Mouse (Mus musculus) midbrain, embryonic 14.5 days (tissue): ENCODE results near the gene Dexi. TPM values are rescaled to one million over a fixed set of nuclear protein-coding genes. Genes with fewer than 3 reads are reported as not detected.

ENCODE experiments used
- ATAC-seq: fragments of 200-750 bp; cut with Nextera tagmentation; 2 replicates; pipeline ENCODE4 v1.8.0; 2017; ENCODE audit warnings: moderate number of reproducible peaks, moderate library complexity; ENCODE audit not compliant: low FRiP score, low TSS enrichment
- DNase-seq: peaks from one replicate; pipeline ENCODE4 v3.0.0-alpha.2; 2015
- H3K27ac ChIP-seq: fragments of 300-500 bp; sonication (generic); replicated peaks from 2 replicates; pipeline ENCODE4 v1.5.1; 2014; ENCODE audit warnings: mild to moderate bottlenecking, low read depth, low read length, moderate library complexity
- H3K27me3 ChIP-seq: fragments of 300-500 bp; sonication (generic); 2 replicates; pipeline ENCODE4 v1.6.1; 2014; ENCODE audit warnings: low read length, control low read depth, mixed read lengths; ENCODE audit not compliant: control insufficient read depth, insufficient read depth
- H3K36me3 ChIP-seq: fragments of 300-500 bp; sonication (generic); 2 replicates; pipeline ENCODE4 v1.6.1; 2014; ENCODE audit warnings: low read length, control low read depth; ENCODE audit not compliant: control insufficient read depth, insufficient read depth
- H3K4me1 ChIP-seq: fragments of 300-500 bp; sonication (generic); 2 replicates; pipeline ENCODE4 v1.6.1; 2014; ENCODE audit warnings: mild to moderate bottlenecking, antibody characterized with exemption, low read length, control low read depth; ENCODE audit not compliant: control insufficient read depth, insufficient read depth
- H3K4me2 ChIP-seq: fragments of 300-500 bp; sonication (generic); 2 replicates; pipeline ENCODE4 v1.6.1; 2014; ENCODE audit warnings: mild to moderate bottlenecking, low read length, moderate library complexity
- H3K4me3 ChIP-seq: fragments of 300-500 bp; sonication (generic); replicated peaks from 2 replicates; pipeline ENCODE4 v1.5.1; 2014; ENCODE audit warnings: low read depth, low read length
- H3K9ac ChIP-seq: fragments of 300-500 bp; sonication (generic); replicated peaks from 2 replicates; pipeline ENCODE4 v1.6.1; 2014; ENCODE audit warnings: mild to moderate bottlenecking, low read length, moderate library complexity
- H3K9me3 ChIP-seq: fragments of 300-500 bp; sonication (generic); 2 replicates; pipeline ENCODE4 v1.6.1; 2016; ENCODE audit warnings: low read length, control low read depth, mixed read lengths; ENCODE audit not compliant: control insufficient read depth
- WGBS: fragments of 180-500 bp; shearing (Covaris S2); extraction: QIAGEN DNeasy Blood & Tissue Kit; methylation state at CpG from one replicate; pipeline ENCODE4 v1.1.7; 2014; 5-methylcytosine and 5-hydroxymethylcytosine counted together
- polyA plus RNA-seq: library from polyadenylated mRNA; unstranded; fragments of >200 nt; fragmentation: Nextera tagmentation; extraction: Ambion mirVana; gene quantifications from 2 replicates; pipeline ENCODE4 v1.2.1, GENCODE M21; 2014

The Dexi gene
- polyA plus RNA-seq, 1 experiment from 2014 or later, result 21.8 TPM

DNA sequence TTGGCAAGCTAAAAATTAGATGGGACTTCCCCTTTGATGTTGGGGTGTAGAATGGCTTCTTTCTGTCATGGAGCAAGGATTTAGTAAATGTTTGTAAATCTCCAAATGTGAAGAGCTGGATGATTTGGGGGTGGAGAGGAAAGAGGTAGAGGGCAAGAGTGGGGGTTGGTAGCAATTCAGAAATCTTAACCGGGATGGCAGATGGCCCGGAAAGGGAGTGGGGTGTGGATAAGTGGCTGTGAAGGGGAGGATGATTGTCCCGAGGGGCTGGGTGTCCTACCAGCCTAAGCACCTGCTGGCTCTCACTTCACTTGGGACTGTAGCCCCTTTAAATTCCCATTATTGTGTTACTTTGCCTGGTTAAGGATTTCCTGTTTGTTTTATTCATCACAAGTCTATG is 4.0 kb upstream of the Dexi start:
- Histone ChIP-seq H3K4me1 (peaks cover 18% of the 10 kb centered on the region), H3K4me3 (no peak overlapping the region), H3K27me3 (no peaks in the 10 kb centered on the region), H3K9ac (no peak overlapping the region), H3K27ac (no peak overlapping the region), H3K36me3 (no peaks in the 10 kb centered on the region), H3K9me3 (no peaks in the 10 kb centered on the region), H3K4me2 (peak overlapping the region; percentile 61; the same call in 1 of the 2 replicates)
- ATAC-seq, result no peak
- WGBS, result 62% methylated on average over 3 of the region's 3 CpGs
- no peak for DNase-seq

DNA sequence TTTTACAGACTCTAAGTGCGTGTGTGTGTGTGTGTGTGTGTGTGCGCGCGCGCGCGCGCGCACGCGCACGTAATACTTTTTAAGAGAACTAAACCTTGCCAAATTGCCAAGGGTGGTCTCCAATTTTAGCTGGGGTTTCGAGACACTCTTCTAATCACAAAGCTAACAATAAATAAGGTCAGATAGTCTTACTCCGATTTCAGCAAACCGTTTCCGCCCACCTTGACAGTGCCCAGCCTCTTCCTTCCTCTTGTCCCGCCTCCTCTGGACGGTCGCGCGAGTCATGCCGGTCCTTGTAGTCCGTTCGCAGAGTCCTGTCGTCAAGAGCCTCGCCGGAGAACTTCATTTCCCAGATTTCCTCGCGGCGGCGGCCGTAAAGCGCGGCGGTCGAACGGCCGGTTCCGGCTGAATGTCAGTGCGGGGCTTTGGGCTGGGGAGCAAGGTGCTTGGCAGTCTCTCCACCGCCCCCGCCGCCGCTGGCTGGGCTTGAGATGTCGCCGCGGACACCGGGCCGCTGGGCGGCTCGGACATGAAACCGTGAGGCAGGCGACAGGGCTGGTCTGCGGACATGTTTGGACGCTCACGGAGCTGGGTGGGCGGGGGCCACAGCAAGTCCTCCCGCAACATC is 2.3 kb upstream of the Dexi start, which contains the start of gene Clec16a:
Gene Clec16a (plus strand): TSS at position 345 of the 628 bp plus-strand sequence.
- ATAC-seq, result peak; percentile 91

DNA sequence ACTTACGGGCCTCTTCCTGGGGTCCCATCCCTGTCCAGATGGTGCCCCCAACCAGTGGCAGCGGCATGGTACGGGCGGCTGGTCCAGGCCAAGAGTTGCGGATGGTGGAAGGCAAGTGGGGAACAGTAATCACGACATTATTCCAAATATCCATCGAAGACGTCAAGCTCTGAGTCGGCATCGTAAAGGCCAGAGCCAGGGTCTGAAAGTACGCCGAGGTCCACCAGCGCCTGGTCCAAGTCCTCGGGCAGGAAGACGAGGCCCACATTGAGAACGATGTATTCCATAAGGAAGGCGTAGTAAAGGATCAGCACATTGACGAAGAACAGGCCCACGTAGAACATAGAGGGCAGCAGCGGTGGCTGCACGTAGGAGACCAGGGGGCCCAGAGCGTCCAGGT is 588 bp downstream of the Dexi start:
- peak overlapping the region; percentile 79 for H3K27ac ChIP-seq
- H3K36me3 ChIP-seq, result 0 out of 2 replicates have a peak, but pooled peaks cover 4% of the 10 kb centered on the region
- peak overlapping the region; percentile 78 for H3K4me3 ChIP-seq
- H3K9me3 ChIP-seq, result no peaks in the 10 kb centered on the region
- peak overlapping the region; percentile 95 for H3K4me2 ChIP-seq
- peaks cover 54% of the 10 kb centered on the region for H3K4me1 ChIP-seq
- no peaks in the 10 kb centered on the region for H3K27me3 ChIP-seq
- WGBS, result 2% methylated on average over 22 of the region's 22 CpGs
- DNase-seq (peak; percentile 53), ATAC-seq (peak; percentile 3; the same call in 1 of the 2 replicates)
- peak overlapping the region; percentile 90 for H3K9ac ChIP-seq

More for the DNA sequence above, 2.3 kb upstream of the Dexi start, which contains the start of gene Clec16a:
- peak within 1 kb of the TSS; percentile 88 for H3K4me3 ChIP-seq
- H3K4me1 ChIP-seq, result peaks cover 35% of the 10 kb centered on the region
- 0 out of 2 replicates have a peak within 1 kb of the TSS, but pooled peaks have one; percentile 42 for H3K27ac ChIP-seq
- no peaks in the 10 kb centered on the region for H3K27me3 ChIP-seq
- peak within 1 kb of the TSS; percentile 61 for H3K4me2 ChIP-seq
- H3K9ac ChIP-seq, result peak within 1 kb of the TSS; percentile 78
- 0% methylated on average over 58 of the region's 58 CpGs for WGBS
- peak; percentile 97 for DNase-seq
- H3K9me3 ChIP-seq, result no peaks in the 10 kb centered on the region
- H3K36me3 ChIP-seq, result no peaks in the 10 kb centered on the region

DNA sequence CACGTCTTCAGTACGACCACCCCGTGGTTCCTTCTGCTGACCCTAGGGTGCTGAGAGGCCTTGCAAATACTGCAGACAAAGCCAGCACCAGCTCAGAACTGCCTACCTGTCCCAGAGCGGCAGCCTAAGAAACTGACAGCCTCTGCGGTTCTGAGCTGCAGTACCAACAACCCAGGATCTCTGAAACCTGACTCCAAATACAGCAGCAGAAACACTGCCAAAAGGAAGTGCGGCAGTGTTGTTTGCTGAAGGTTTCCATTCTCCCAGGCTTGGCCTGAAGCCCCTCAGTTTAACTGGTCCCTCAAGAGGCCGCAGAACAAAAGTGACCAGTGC is 1.3 kb downstream of the Dexi start:
- DNase-seq (peak; percentile 17), ATAC-seq (no peak)
- Histone ChIP-seq H3K4me2 (peak overlapping the region; percentile 95), H3K9ac (peak overlapping the region; percentile 90), H3K4me3 (peak overlapping the region; percentile 78), H3K36me3 (0 out of 2 replicates have a peak, but pooled peaks cover 4% of the 10 kb centered on the region), H3K27me3 (no peaks in the 10 kb centered on the region), H3K27ac (no peak overlapping the region), H3K4me1 (peaks cover 49% of the 10 kb centered on the region), H3K9me3 (no peaks in the 10 kb centered on the region)
- WGBS, result 34% methylated on average over 7 of the region's 7 CpGs

DNA sequence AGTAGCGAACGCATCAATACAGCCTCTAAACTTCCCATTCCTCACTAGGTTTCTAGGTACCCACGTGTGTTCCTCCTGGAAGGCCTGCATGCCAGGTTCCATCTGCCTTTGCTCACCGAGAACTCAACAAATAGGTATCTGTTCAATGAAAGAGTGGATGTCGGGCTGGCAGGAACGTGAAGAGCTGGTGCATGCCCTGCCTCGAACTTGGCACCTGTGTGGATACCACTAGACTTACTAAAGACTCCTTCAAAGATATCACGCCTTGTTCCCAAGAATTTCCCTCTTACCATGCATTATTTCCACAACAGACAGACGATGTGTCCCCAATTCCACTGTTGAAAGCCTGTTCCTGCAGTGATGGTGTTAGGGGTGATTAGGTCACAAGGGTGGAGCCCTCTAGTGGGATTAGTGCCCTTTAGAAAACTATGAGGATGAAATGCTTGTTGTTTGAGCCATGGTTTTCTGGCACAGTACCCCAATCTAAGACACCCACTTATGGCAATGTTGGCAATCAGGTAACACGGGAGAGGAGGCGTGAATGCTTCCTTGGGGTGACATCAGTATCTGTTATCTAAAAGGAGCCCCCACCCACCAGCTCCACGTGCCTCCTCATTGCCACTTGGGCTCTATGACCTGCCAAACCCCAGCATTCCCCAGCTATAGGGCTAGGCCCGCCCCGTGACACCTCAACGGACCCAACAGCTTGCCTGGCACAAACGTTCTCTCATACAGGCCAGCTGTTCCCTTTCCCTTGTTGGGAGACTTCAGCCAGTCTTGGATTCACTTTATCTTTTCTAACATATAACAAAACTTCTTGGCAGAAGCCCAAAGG is 1.9 kb downstream of the Dexi start:
- DNase-seq, result no peak
- H3K4me1 ChIP-seq, result peaks cover 43% of the 10 kb centered on the region

DNA sequence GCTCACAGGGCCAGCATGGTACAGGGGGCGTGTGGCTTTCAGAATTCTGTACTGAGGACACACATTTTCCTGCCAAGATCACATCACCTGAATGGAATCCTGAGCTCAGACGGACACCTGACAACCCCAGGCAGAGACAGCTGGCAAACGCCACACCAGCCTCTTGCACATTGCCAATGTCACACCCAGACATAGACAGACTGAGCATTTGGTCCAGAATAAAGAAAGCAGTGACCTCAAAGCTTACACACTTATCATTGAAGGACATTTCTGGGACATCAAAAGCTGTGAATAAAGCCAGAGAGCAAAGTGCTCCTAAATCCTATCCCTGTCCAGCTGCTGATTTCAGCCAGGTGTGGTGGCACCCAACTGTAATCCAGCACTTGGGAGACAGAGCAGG is 5.9 kb downstream of the Dexi start:
- Histone ChIP-seq H3K4me3 (no peak overlapping the region), H3K9ac (no peak overlapping the region), H3K36me3 (0 out of 2 replicates have a peak, but pooled peaks cover 11% of the 10 kb centered on the region), H3K9me3 (no peaks in the 10 kb centered on the region), H3K4me1 (peaks cover 38% of the 10 kb centered on the region), H3K27me3 (no peaks in the 10 kb centered on the region), H3K27ac (no peak overlapping the region), H3K4me2 (no peak overlapping the region)
- no peak for ATAC-seq
- WGBS, result 94% methylated on average over 3 of the region's 3 CpGs
- no peak for DNase-seq

More for the DNA sequence above, 1.9 kb downstream of the Dexi start:
- H3K4me3 ChIP-seq, result peak overlapping the region; percentile 78
- H3K27ac ChIP-seq, result no peak overlapping the region
- no peaks in the 10 kb centered on the region for H3K9me3 ChIP-seq
- WGBS, result 74% methylated on average over 16 of the region's 16 CpGs
- 0 out of 2 replicates have a peak, but pooled peaks cover 8% of the 10 kb centered on the region for H3K36me3 ChIP-seq
- no peaks in the 10 kb centered on the region for H3K27me3 ChIP-seq
- no peak for ATAC-seq
- H3K9ac ChIP-seq, result peak overlapping the region; percentile 90
- peak overlapping the region; percentile 95 for H3K4me2 ChIP-seq

DNA sequence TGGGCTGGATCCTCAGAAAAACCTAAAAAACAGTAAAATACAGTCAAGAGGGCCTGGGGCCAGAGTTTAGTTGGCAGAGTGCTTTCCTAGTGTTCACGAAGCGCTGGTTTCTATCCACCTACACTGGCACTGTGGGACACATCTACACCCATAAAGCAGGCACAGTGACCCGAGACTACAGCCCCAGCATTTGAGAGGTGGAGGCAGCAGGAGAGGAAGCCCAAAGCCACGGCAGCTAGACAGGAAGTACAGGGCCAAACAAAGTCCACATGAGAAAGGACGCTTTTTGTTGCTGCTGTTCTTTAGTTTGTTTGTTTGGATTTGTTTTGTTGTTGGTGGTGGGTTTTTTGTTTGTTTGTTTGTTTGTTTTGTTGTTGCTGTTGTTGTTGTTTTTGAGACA is 6.5 kb downstream of the Dexi start:
- Histone ChIP-seq H3K27ac (no peak overlapping the region), H3K27me3 (no peaks in the 10 kb centered on the region), H3K4me2 (no peak overlapping the region), H3K9ac (no peak overlapping the region), H3K36me3 (0 out of 2 replicates have a peak, but pooled peaks cover 11% of the 10 kb centered on the region), H3K9me3 (no peaks in the 10 kb centered on the region), H3K4me3 (no peak overlapping the region), H3K4me1 (peaks cover 31% of the 10 kb centered on the region)
- no peak for ATAC-seq
- WGBS, result 89% methylated on average over 5 of the region's 5 CpGs
- no peak for DNase-seq

DNA sequence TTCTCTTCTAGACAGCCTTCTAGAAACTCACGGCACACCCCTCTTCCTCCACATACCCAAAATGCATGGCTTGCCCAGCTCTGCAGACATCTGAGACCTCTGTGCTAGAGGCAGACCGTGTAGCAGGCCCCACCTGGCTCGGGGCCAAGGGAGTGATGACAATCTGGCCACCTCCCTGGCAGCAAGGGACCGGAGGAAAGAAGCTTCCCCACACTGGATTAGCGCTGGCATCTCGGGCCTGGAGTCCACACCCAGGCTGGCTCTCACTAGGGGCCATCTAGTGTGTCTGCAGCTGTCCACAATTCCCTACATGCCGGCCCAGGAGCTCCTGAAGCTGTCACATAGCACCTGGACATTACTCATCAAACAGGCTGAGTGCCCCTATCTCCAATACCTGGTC is 8.3 kb downstream of the Dexi start:
- peaks cover 20% of the 10 kb centered on the region for H3K36me3 ChIP-seq
- H3K9me3 ChIP-seq, result no peaks in the 10 kb centered on the region
- H3K4me3 ChIP-seq, result no peak overlapping the region
- no peak overlapping the region for H3K4me2 ChIP-seq
- DNase-seq, result peak; percentile 38
- no peaks in the 10 kb centered on the region for H3K27me3 ChIP-seq
- H3K9ac ChIP-seq, result no peak overlapping the region
- 70% methylated on average over 7 of the region's 7 CpGs for WGBS
- ATAC-seq, result no peak
- peaks cover 14% of the 10 kb centered on the region for H3K4me1 ChIP-seq
- H3K27ac ChIP-seq, result no peak overlapping the region
